Mouse (Mus musculus) bone marrow, adult 2 months (tissue): ENCODE data around the gene Ptprn2. TPM values are rescaled to one million over a fixed set of nuclear protein-coding genes. Genes with fewer than 3 reads are reported as not detected.

Experiments
- H3K27ac ChIP-seq: fragments of 200-500 bp; 2 replicates; pipeline ENCODE4 v1.5.1; 2012; ENCODE audit warnings: low read depth, mild to moderate bottlenecking, control low read depth, inconsistent platforms, low read length; ENCODE audit not compliant: control insufficient read depth, poor library complexity, insufficient read depth
- H3K4me1 ChIP-seq: fragments of 200-500 bp; 2 replicates; pipeline ENCODE4 v1.6.1; 2011; ENCODE audit warnings: low read length; ENCODE audit not compliant: control insufficient read depth, insufficient read depth
- H3K4me3 ChIP-seq: fragments of 200-500 bp; replicated peaks from 2 replicates; pipeline ENCODE3; 2011; ENCODE audit warnings: mild to moderate bottlenecking, low read depth, low read length, control low read depth; ENCODE audit not compliant: control insufficient read depth
- CTCF ChIP-seq: fragments of 200-500 bp; IDR thresholded peaks from 2 replicates; pipeline ENCODE4 v1.5.1; 2011; ENCODE audit warnings: low read length, control low read depth; ENCODE audit not compliant: control insufficient read depth, insufficient read depth
- POLR2A ChIP-seq: fragments of 200-500 bp; IDR thresholded peaks from 2 replicates; pipeline ENCODE4 v1.6.1; 2011; ENCODE audit warnings: low read depth, mild to moderate bottlenecking, control low read depth, low read length, borderline replicate concordance; ENCODE audit not compliant: control insufficient read depth
- WGBS: fragments of 180-500 bp; shearing (Covaris S2); methylation state at CpG from one replicate; pipeline ENCODE4 v1.1.7; 2018; 5-methylcytosine and 5-hydroxymethylcytosine counted together
- polyA plus RNA-seq: library from polyadenylated mRNA; stranded (reverse); fragments of >200 nt; gene quantifications from 2 replicates; pipeline ENCODE4 v1.2.4, GENCODE M21; 2011; ENCODE audit warnings: low replicate concordance; ENCODE audit not compliant: missing spikeins, insufficient read depth, insufficient read length

Gene Ptprn2
- polyA plus RNA-seq, 1 experiment: 0.35 TPM

- no peak overlapping the region for H3K27ac ChIP-seq
- H3K4me3 ChIP-seq: no peak overlapping the region
- WGBS: 65% methylated on average over 4 of the region's 4 CpGs
- no peaks in the 10 kb centered on the region for H3K4me1 ChIP-seq
- TF ChIP-seq POLR2A: no peak
- no peak for TF ChIP-seq CTCF
Measured at GRCm38 (mm10) chr12:117273166-117273565, 787.6 kb downstream of the Ptprn2 start.

- TF ChIP-seq POLR2A (no peak), CTCF (no peak)
- 81% methylated on average over 5 of the region's 5 CpGs for WGBS
- Histone ChIP-seq H3K4me3 (no peak overlapping the region), H3K27ac (no peak overlapping the region), H3K4me1 (no peaks in the 10 kb centered on the region)
Measured at GRCm38 (mm10) chr12:117274576-117274975, 789.1 kb downstream of the Ptprn2 start.

GRCm38 (mm10) chr12:117280790-117281189, 795.3 kb downstream of the Ptprn2 start:
- Histone ChIP-seq H3K27ac (no peak overlapping the region), H3K4me1 (no peaks in the 10 kb centered on the region), H3K4me3 (no peak overlapping the region)
- no peak for TF ChIP-seq POLR2A
- TF ChIP-seq CTCF: no peak
- WGBS: 82% methylated on average over 3 of the region's 3 CpGs

- Histone ChIP-seq H3K4me1 (no peaks in the 10 kb centered on the region), H3K4me3 (no peak overlapping the region), H3K27ac (no peak overlapping the region)
- TF ChIP-seq POLR2A: no peak
- no peak for TF ChIP-seq CTCF
- 53% methylated on average over 2 of the region's 2 CpGs for WGBS
Measured at GRCm38 (mm10) chr12:117282659-117283058, 797.1 kb downstream of the Ptprn2 start.

GRCm38 (mm10) chr12:117287456-117287855, 801.9 kb downstream of the Ptprn2 start:
- no peak for TF ChIP-seq POLR2A
- no peaks in the 10 kb centered on the region for H3K4me1 ChIP-seq
- 68% methylated on average over 2 of the region's 2 CpGs for WGBS
- H3K27ac ChIP-seq: no peak overlapping the region
- H3K4me3 ChIP-seq: no peak overlapping the region

- TF ChIP-seq CTCF (no peak), POLR2A (no peak)
- H3K4me1 ChIP-seq: no peaks in the 10 kb centered on the region
- 74% methylated on average over 3 of the region's 3 CpGs for WGBS
Measured at GRCm38 (mm10) chr12:117291943-117292342, 806.4 kb downstream of the Ptprn2 start.

GRCm38 (mm10) chr12:117296792-117297191, 811.3 kb downstream of the Ptprn2 start:
- no peaks in the 10 kb centered on the region for H3K4me1 ChIP-seq
- H3K4me3 ChIP-seq: no peak overlapping the region
- WGBS: 68% methylated on average over 2 of the region's 2 CpGs
- H3K27ac ChIP-seq: no peak overlapping the region
- no peak for TF ChIP-seq CTCF
- TF ChIP-seq POLR2A: no peak

More at GRCm38 (mm10) chr12:117291943-117292342, 806.4 kb downstream of the Ptprn2 start:
- Histone ChIP-seq H3K27ac (no peak overlapping the region), H3K4me3 (no peak overlapping the region)

GRCm38 (mm10) chr12:117299084-117299483, 813.6 kb downstream of the Ptprn2 start:
- Histone ChIP-seq H3K4me3 (no peak overlapping the region), H3K4me1 (no peaks in the 10 kb centered on the region), H3K27ac (no peak overlapping the region)
- TF ChIP-seq POLR2A: no peak
- TF ChIP-seq CTCF: no peak
- WGBS: 44% methylated on average over 3 of the region's 3 CpGs
